Mouse (Mus musculus): ENCODE results near the gene Bnip2. TPM values are rescaled to one million over a fixed set of nuclear protein-coding genes. Genes with fewer than 3 reads are reported as not detected.
"Not testable (repeated sequence)": the region's sequence is repeated elsewhere in the genome, so short reads cannot be mapped to it uniquely, and the experiment has no call there.

Gene Bnip2
- polyA plus RNA-seq, 1 experiment from 2014 or later = 116 TPM

- no peak for ATAC-seq
- in situ Hi-C loops (cut with MboI; ENCODE audit: low pct_unique_long_range_greater_than_20kb) = no loop called here
- no peak for DNase-seq (ENCODE audit: low read depth, low spot score)
- ChIA-PET CTCF (interaction anchor here (1.5 kb wide), 1 partner anchor 11 kb away, joined by 8 read pairs; no protein-coding TSS in a partner anchor), POLR2A (no interaction called here)
- TF ChIP-seq CTCF (IDR thresholded peaks at IDR 0.05) = no peak
- H3K27me3 ChIP-seq = no peaks in the 10 kb centered on the region
Observed at GRCm38 (mm10) chr9:70009754-70010304, 20.6 kb downstream of the Bnip2 start.

- ChIA-PET CTCF (interaction anchor here (0.9 to 1.5 kb wide), 2 partner anchors 9 to 12 kb away, joined by 3 to 8 read pairs; no protein-coding TSS in a partner anchor), POLR2A (interaction anchor here (0.5 kb wide), 1 partner anchor 708 kb away, joined by 3 read pairs; no protein-coding TSS in a partner anchor)
- no peak for ATAC-seq
- no peak for DNase-seq (ENCODE audit: low read depth, low spot score)
- no peak for TF ChIP-seq CTCF (IDR thresholded peaks at IDR 0.05)
- no peaks in the 10 kb centered on the region for H3K27me3 ChIP-seq
- in situ Hi-C loops (cut with MboI; ENCODE audit: low pct_unique_long_range_greater_than_20kb) = no loop called here
Observed at GRCm38 (mm10) chr9:70010781-70011473, 21.7 kb downstream of the Bnip2 start.

DNA sequence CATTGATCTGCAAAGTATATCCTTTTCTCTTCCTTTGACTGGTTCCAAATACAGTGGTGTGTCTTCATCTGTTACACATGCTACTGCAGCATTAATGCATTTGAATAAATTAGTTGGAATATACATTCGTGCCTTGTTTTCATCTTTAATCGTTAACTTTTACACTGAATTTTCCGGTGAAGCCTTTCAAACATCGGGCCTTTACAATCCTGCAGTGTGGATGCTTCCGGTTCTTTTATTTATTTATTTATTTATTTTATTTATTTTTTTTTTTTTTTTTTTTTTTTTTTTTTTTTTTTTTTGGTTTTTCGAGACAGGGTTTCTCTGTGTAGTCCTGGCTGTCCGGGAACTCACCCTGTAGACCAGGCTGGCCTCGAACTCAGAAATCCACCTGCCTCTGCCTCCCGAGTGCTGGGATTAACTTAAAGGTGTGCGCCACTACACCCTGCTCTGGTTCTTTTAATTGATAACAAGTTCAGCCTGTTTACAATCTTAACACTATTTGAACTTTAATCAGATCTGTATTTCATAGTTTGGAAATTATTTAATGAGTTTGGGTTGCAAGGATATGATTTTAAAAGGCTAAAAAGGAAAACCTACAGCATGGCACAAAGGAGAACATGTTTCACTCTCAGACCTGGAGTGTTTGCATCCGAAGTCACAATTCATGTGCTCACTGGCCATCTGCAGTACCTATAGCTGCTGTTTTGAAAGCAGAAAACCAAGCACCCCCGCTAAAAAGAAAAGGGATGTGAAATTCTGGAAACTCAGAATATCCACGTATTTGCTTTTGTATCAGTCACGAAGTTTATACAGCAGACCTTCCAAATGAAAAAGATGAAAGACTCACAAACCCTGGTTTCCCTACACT, 22.5 kb downstream of the Bnip2 start:
- CTCF ChIA-PET = interaction anchor here (0.9 to 1.5 kb wide), 2 partner anchors 10 to 12 kb away, joined by 3 to 8 read pairs; no protein-coding TSS in a partner anchor
- DNase-seq (ENCODE audit: low read depth, low spot score) (no peak), ATAC-seq (no peak)
- in situ Hi-C loops (cut with MboI; ENCODE audit: low pct_unique_long_range_greater_than_20kb) = no loop called here
- TF ChIP-seq CTCF (IDR thresholded peaks at IDR 0.05) = no peak
- no peaks in the 10 kb centered on the region for H3K27me3 ChIP-seq
- POLR2A ChIA-PET = interaction anchor here (1.0 kb wide), 1 partner anchor 10 kb away, joined by 3 read pairs; no protein-coding TSS in a partner anchor

DNA sequence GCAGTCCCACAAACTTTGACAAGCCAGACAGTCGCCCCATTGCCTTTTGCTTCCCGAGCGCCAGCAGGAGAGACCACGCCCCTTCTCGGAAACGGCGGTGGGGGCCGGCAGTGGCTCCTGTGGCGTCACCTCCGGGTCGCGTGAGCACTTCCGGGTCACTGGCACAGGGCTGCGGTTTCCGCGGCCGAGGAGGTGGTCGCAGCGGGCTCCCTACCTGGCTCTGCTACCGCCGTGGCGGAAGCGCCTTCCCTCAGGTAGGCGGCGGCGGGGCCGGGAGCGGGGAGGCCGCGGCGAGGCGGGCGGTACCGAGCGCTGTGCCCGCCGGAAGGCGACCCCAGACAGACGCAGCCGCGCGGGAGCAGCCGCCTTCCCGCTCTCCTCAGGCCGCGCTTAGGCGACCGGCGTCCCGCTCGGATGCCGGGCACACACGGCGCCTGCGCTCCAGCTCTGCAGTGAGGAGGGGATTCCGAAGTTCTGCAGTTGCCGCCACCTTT, 23.2 kb downstream of the Bnip2 start, which contains the start of gene Gtf2a2:
TSS of gene Gtf2a2 (plus strand) at position 143 of the 494 bp plus-strand sequence.
- ATAC-seq (peak; percentile 78), DNase-seq (ENCODE audit: low read depth, low spot score) (no peak)
- ChIA-PET CTCF (interaction anchor here (0.8 to 1.5 kb wide), 4 partner anchors 17 to 85 kb away, joined by 3 to 6 read pairs (median 4); no protein-coding TSS in a partner anchor), POLR2A (interaction anchor here (1.0 to 1.6 kb wide), 2 partner anchors 9 to 13 kb away, joined by 3 read pairs; no protein-coding TSS in a partner anchor)
- no peaks in the 10 kb centered on the region for H3K27me3 ChIP-seq
- in situ Hi-C loops (cut with MboI; ENCODE audit: low pct_unique_long_range_greater_than_20kb) = no loop called here
- no peak for TF ChIP-seq CTCF (IDR thresholded peaks at IDR 0.05)

DNA sequence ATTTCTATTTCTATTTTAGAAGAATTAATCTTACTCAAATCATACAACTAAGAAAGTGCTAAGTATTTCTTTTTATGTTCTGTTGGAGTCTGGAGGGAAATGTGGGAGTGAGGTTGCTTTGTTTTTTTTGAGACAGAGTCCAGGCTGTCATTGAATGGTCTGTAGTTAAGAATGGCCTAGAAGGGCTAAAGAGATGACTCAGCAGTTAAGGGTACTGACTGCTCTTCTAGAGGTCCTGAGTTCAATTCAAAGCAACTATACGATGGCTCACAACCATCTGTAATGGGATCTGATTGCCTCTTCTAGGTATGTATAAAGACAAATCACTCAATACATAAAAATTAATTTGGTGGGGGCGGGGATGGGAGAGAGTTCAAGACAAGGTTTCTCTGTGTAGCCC, 26.4 kb downstream of the Bnip2 start:
- CTCF ChIA-PET = no interaction called here
- H3K27me3 ChIP-seq = no peaks in the 10 kb centered on the region
- DNase-seq (ENCODE audit: low read depth, low spot score) = no peak
- POLR2A ChIA-PET = no interaction called here
- in situ Hi-C loops (cut with MboI; ENCODE audit: low pct_unique_long_range_greater_than_20kb) = no loop called here
- TF ChIP-seq CTCF (IDR thresholded peaks at IDR 0.05) = no peak
- no peak for ATAC-seq

- in situ Hi-C loops (cut with MboI; ENCODE audit: low pct_unique_long_range_greater_than_20kb) = no loop called here
- no peaks in the 10 kb centered on the region for H3K27me3 ChIP-seq
- peak; percentile 6 for DNase-seq (ENCODE audit: low read depth, low spot score)
- ChIA-PET POLR2A (no interaction called here), CTCF (interaction anchor here (0.7 to 5.5 kb wide), 6 partner anchors 14 to 65 kb away, joined by 3 to 41 read pairs (median 9); no protein-coding TSS in a partner anchor)
- no peak for ATAC-seq
- peak; percentile 48 for TF ChIP-seq CTCF (IDR thresholded peaks at IDR 0.05)
Observed at GRCm38 (mm10) chr9:70018879-70019278, 29.6 kb downstream of the Bnip2 start.

DNA sequence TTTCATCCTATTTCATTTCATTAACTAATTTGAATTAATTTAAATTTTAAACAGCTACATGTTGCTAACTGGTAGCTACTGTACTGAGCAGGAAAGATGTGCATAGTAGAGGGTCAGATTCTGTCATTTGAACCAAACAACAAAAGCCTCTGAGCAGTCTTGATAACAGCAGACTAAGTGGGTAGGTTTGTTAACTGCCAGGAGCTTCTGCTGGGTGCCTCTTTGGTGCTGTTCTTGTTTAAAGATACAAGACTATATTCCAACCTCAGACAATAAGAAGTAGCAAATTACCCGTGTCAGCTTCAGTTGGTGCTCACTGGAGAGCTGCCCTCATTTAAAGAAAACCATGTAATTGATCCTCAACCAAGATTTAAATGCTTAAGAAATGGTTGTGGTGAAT, 32.3 kb downstream of the Bnip2 start:
- no peaks in the 10 kb centered on the region for H3K27me3 ChIP-seq
- in situ Hi-C loops (cut with MboI; ENCODE audit: low pct_unique_long_range_greater_than_20kb) = no loop called here
- no peak for ATAC-seq
- TF ChIP-seq CTCF (IDR thresholded peaks at IDR 0.05) = no peak
- no peak for DNase-seq (ENCODE audit: low read depth, low spot score)
- ChIA-PET CTCF (interaction anchor here (0.8 to 5.5 kb wide), 5 partner anchors 11 to 59 kb away, joined by 3 to 41 read pairs (median 3); no protein-coding TSS in a partner anchor), POLR2A (interaction anchor here (0.6 to 1.1 kb wide), 2 partner anchors 9 to 23 kb away, joined by 3 to 4 read pairs; partner anchors contain the start of gene Gtf2a2)

DNA sequence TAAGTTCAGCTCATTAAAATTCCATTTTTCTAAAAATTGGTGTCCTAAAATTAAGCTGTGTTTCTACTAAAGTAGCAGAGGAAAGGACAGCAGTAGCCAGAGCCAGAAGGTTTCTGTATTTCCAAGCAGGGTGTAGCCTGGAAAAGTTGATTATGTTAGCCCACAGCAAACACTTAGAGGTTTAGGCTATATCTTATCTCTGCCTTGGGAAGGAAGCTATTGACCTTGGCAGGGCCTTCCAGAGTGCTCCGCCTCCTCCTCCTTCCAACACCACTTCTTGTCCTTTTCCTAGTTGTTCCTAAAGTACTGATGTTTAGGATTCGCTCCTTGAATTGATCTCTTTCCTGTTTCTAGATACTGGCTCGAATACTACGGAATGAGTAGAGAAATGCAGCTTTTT, 32.8 kb downstream of the Bnip2 start:
- no peak for ATAC-seq
- ChIA-PET CTCF (interaction anchor here (0.8 to 5.5 kb wide), 5 partner anchors 11 to 58 kb away, joined by 3 to 41 read pairs (median 3); no protein-coding TSS in a partner anchor), POLR2A (interaction anchor here (0.6 to 1.1 kb wide), 2 partner anchors 9 to 23 kb away, joined by 3 to 4 read pairs; partner anchors contain the start of gene Gtf2a2)
- in situ Hi-C loops (cut with MboI; ENCODE audit: low pct_unique_long_range_greater_than_20kb) = no loop called here
- DNase-seq (ENCODE audit: low read depth, low spot score) = no peak
- H3K27me3 ChIP-seq = no peaks in the 10 kb centered on the region
- TF ChIP-seq CTCF (IDR thresholded peaks at IDR 0.05) = no peak

GRCm38 (mm10) chr9:70023615-70024014, 34.3 kb downstream of the Bnip2 start:
- H3K27me3 ChIP-seq; CTCF ChIA-PET; POLR2A ChIA-PET; ATAC-seq; in situ Hi-C loops (cut with MboI; ENCODE audit: low pct_unique_long_range_greater_than_20kb); DNase-seq (ENCODE audit: low read depth, low spot score): not testable (repeated sequence)

DNA sequence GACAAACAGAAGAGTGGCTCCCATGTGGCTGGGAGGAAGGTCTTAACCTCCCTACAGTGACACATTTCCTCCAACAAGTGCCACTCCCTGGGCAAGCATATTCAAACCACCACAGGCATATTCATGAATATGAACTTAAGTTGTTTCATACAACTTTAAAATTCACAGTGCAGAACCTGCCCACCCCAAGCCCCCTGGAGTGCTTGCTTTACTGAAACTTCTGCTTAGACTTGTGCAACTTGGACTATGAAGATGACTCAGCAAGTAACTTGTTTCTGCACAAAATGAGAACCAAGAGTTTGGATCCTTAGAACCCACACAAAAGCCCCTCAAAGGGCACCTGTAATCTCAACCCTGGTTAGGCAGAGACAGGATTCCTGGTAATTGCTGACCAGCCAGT, 35.4 kb downstream of the Bnip2 start:
- no peaks in the 10 kb centered on the region for H3K27me3 ChIP-seq
- TF ChIP-seq CTCF (IDR thresholded peaks at IDR 0.05) = no peak
- in situ Hi-C loops (cut with MboI; ENCODE audit: low pct_unique_long_range_greater_than_20kb) = loop anchor here (5.0 kb wide), 1 partner anchor 53 kb away; no protein-coding TSS in a partner anchor
- DNase-seq (ENCODE audit: low read depth, low spot score) = no peak
- ChIA-PET POLR2A (no interaction called here), CTCF (interaction anchor here (1.2 to 4.0 kb wide), 2 partner anchors 19 to 56 kb away, joined by 3 to 14 read pairs; no protein-coding TSS in a partner anchor)
- no peak for ATAC-seq

Measured in Patski (cell line).